Mouse (Mus musculus) bone marrow, adult 2 months (tissue): ENCODE data around the gene Slc16a12. TPM values are rescaled to one million over a fixed set of nuclear protein-coding genes. Genes with fewer than 3 reads are reported as not detected.
"Not testable (repeated sequence)": the region's sequence is repeated elsewhere in the genome, so short reads cannot be mapped to it uniquely, and the experiment has no call there.

Experiments
- H3K27ac ChIP-seq: fragments of 200-500 bp; 2 replicates; pipeline ENCODE4 v1.5.1; 2012; ENCODE audit warnings: low read depth, mild to moderate bottlenecking, control low read depth, inconsistent platforms, low read length; ENCODE audit not compliant: control insufficient read depth, poor library complexity, insufficient read depth
- H3K4me1 ChIP-seq: fragments of 200-500 bp; 2 replicates; pipeline ENCODE4 v1.6.1; 2011; ENCODE audit warnings: low read length; ENCODE audit not compliant: control insufficient read depth, insufficient read depth
- H3K4me3 ChIP-seq: fragments of 200-500 bp; replicated peaks from 2 replicates; pipeline ENCODE3; 2011; ENCODE audit warnings: mild to moderate bottlenecking, low read depth, low read length, control low read depth; ENCODE audit not compliant: control insufficient read depth
- CTCF ChIP-seq: fragments of 200-500 bp; IDR thresholded peaks from 2 replicates; pipeline ENCODE4 v1.5.1; 2011; ENCODE audit warnings: low read length, control low read depth; ENCODE audit not compliant: control insufficient read depth, insufficient read depth
- POLR2A ChIP-seq: fragments of 200-500 bp; IDR thresholded peaks from 2 replicates; pipeline ENCODE4 v1.6.1; 2011; ENCODE audit warnings: low read depth, mild to moderate bottlenecking, control low read depth, low read length, borderline replicate concordance; ENCODE audit not compliant: control insufficient read depth
- WGBS: fragments of 180-500 bp; shearing (Covaris S2); methylation state at CpG from one replicate; pipeline ENCODE4 v1.1.7; 2018; 5-methylcytosine and 5-hydroxymethylcytosine counted together
- polyA plus RNA-seq: library from polyadenylated mRNA; stranded (reverse); fragments of >200 nt; gene quantifications from 2 replicates; pipeline ENCODE4 v1.2.4, GENCODE M21; 2011; ENCODE audit warnings: low replicate concordance; ENCODE audit not compliant: missing spikeins, insufficient read depth, insufficient read length

Slc16a12 gene
- polyA plus RNA-seq, 1 experiment, result not detected

GRCm38 (mm10) chr19:34756561-34757240 is 9.6 kb upstream of the Slc16a12 start:
- Histone ChIP-seq H3K4me3 (no peak overlapping the region), H3K4me1 (no peaks in the 10 kb centered on the region), H3K27ac (no peak overlapping the region)
- TF ChIP-seq CTCF, result no peak
- TF ChIP-seq POLR2A, result no peak
- 79% methylated on average over 7 of the region's 7 CpGs for WGBS

DNA sequence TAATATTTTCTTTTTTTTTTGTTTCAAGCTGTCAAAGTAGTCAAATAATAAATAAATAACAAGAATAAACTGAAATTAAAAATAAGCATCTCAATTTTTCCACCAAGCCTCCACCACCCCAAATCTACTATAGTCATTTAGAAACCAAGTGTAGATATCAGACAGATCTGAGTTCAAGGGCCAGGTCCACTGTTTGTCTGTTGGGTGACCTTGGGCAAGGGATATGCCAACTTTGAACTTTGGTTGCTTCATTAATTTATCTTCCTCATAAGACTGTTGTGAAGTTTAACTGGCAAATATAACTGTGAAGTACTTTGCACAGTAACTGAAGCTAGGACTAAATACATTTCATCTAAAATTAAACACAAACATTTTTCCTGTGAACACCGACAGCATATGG is 8.6 kb upstream of the Slc16a12 start:
- TF ChIP-seq CTCF (no peak), POLR2A (no peak)
- H3K4me3 ChIP-seq, result no peak overlapping the region
- H3K4me1 ChIP-seq, result no peaks in the 10 kb centered on the region
- no peak overlapping the region for H3K27ac ChIP-seq
- 83% methylated on average over 1 of the region's 1 CpGs for WGBS

GRCm38 (mm10) chr19:34753243-34753642 is 6.2 kb upstream of the Slc16a12 start:
- H3K4me1 ChIP-seq, result no peaks in the 10 kb centered on the region
- no peak overlapping the region for H3K4me3 ChIP-seq
- 77% methylated on average over 5 of the region's 5 CpGs for WGBS
- no peak for TF ChIP-seq POLR2A
- TF ChIP-seq CTCF, result no peak
- no peak overlapping the region for H3K27ac ChIP-seq

- 85% methylated on average over 3 of the region's 3 CpGs for WGBS
- Histone ChIP-seq H3K27ac (no peak overlapping the region), H3K4me1 (no peaks in the 10 kb centered on the region), H3K4me3 (no peak overlapping the region)
- no peak for TF ChIP-seq CTCF
- TF ChIP-seq POLR2A, result no peak
These were observed 5.5 kb upstream of the Slc16a12 start for GRCm38 (mm10) chr19:34752391-34753092.

DNA sequence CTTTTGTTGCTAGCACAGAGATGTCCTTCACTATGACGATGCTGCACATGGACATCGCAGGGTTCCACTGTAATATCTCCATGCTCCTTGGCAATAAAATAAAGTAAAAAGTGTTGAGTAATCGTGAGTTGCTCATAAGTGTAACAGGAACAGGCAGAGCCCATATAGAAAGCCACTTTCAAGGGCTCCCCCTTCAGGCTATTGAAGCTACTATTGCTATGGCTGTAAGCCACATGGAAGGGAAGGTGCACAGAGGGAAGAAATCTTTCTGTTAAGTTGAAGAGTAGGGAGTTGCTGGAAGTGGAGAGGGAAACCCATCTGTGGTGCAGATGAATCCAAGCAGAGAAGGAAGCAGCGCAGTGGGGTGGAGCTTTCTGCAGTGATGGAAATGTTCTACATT is 4.1 kb upstream of the Slc16a12 start:
- H3K4me1 ChIP-seq, result no peaks in the 10 kb centered on the region
- TF ChIP-seq POLR2A, result no peak
- no peak for TF ChIP-seq CTCF
- 34% methylated on average over 4 of the region's 4 CpGs for WGBS
- H3K4me3 ChIP-seq, result no peak overlapping the region
- H3K27ac ChIP-seq, result no peak overlapping the region

- WGBS, result 77% methylated on average over 2 of the region's 2 CpGs
These were observed 1.9 kb upstream of the Slc16a12 start for GRCm38 (mm10) chr19:34748992-34749391.

GRCm38 (mm10) chr19:34747969-34748368 is 880 bp upstream of the Slc16a12 start:
- not testable (repeated sequence) for H3K27ac ChIP-seq

More at GRCm38 (mm10) chr19:34748992-34749391, 1.9 kb upstream of the Slc16a12 start:
- no peak overlapping the region for H3K27ac ChIP-seq
- H3K4me3 ChIP-seq, result no peak overlapping the region
- TF ChIP-seq POLR2A (no peak), CTCF (no peak)
- H3K4me1 ChIP-seq, result no peaks in the 10 kb centered on the region

DNA sequence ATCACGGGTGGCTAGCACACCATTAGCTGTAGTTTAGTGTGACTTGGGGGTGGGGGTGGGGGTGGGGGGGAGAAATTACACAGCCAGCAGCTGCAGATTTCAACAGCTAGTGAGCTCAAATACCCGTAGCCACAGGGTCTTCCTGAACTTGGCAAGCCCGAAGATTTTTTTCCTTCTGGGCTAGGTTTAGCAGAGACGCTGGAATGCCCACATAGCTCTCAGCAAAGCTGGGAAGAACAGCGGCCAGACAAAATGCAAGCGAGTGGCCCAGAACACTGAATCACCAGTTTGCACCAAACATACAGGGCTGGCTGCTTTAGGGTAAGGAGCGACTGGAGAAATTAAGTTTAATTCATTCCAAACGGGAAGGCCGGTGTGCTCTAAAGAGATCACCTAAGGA is 888 bp downstream of the Slc16a12 start:
- WGBS, result 43% methylated on average over 9 of the region's 9 CpGs
- H3K4me3 ChIP-seq, result no peak overlapping the region
- H3K27ac ChIP-seq, result no peak overlapping the region
- H3K4me1 ChIP-seq, result no peaks in the 10 kb centered on the region
- TF ChIP-seq POLR2A (no peak), CTCF (no peak)

More at GRCm38 (mm10) chr19:34747969-34748368, 880 bp upstream of the Slc16a12 start:
- H3K4me3 ChIP-seq, H3K4me1 ChIP-seq: not testable (repeated sequence)
- WGBS, result 87% methylated on average over 6 of the region's 6 CpGs
